Mouse (Mus musculus): Measurements from ENCODE around the gene 1700011L22Rik. TPM values are rescaled to one million over a fixed set of nuclear protein-coding genes. Genes with fewer than 3 reads are reported as not detected.

Gene 1700011L22Rik
- total RNA-seq, 2 experiments from 2014 or later = not detected

- DNase-seq = no peak
Observed at GRCm38 (mm10) chr8:79239320-79239719, 9.1 kb downstream of the 1700011L22Rik start.

GRCm38 (mm10) chr8:79229266-79229888 is 19.0 kb downstream of the 1700011L22Rik start:
- DNase-seq = no peak

GRCm38 (mm10) chr8:79227916-79228315 is 20.5 kb downstream of the 1700011L22Rik start:
- no peak for DNase-seq

- DNase-seq = no peak
Observed at GRCm38 (mm10) chr8:79227194-79227593, 21.2 kb downstream of the 1700011L22Rik start.

GRCm38 (mm10) chr8:79226046-79226445 is 22.3 kb downstream of the 1700011L22Rik start:
- DNase-seq = no peak

- no peak for DNase-seq
Observed at GRCm38 (mm10) chr8:79225586-79225985, 22.8 kb downstream of the 1700011L22Rik start.

GRCm38 (mm10) chr8:79224363-79224762 is 24.0 kb downstream of the 1700011L22Rik start:
- no peak for DNase-seq

GRCm38 (mm10) chr8:79222752-79223141 is 25.6 kb downstream of the 1700011L22Rik start:
- DNase-seq = no peak

GRCm38 (mm10) chr8:79222106-79222751 is 26.1 kb downstream of the 1700011L22Rik start:
- no peak for DNase-seq

GRCm38 (mm10) chr8:79211630-79212029 is 36.7 kb downstream of the 1700011L22Rik start:
- DNase-seq = no peak

- DNase-seq = peak; percentile 59
Observed at GRCm38 (mm10) chr8:79209641-79210358, 38.6 kb downstream of the 1700011L22Rik start.

GRCm38 (mm10) chr8:79208691-79209640 is 39.4 kb downstream of the 1700011L22Rik start:
- peak; percentile 18 for DNase-seq

- DNase-seq = no peak
Observed at GRCm38 (mm10) chr8:79208181-79208580, 40.2 kb downstream of the 1700011L22Rik start.

- peak; percentile 33 for DNase-seq
Observed at GRCm38 (mm10) chr8:79206895-79207294, 41.5 kb downstream of the 1700011L22Rik start.

GRCm38 (mm10) chr8:79201446-79202147 is 46.8 kb downstream of the 1700011L22Rik start:
- DNase-seq = no peak

- DNase-seq = no peak
Observed at GRCm38 (mm10) chr8:79198675-79199074, 49.7 kb downstream of the 1700011L22Rik start.

- no peak for DNase-seq
Observed at GRCm38 (mm10) chr8:79196481-79196880, 51.9 kb downstream of the 1700011L22Rik start.

GRCm38 (mm10) chr8:79190071-79190470 is 58.3 kb downstream of the 1700011L22Rik start:
- no peak for DNase-seq

GRCm38 (mm10) chr8:79185488-79185887 is 62.9 kb downstream of the 1700011L22Rik start:
- no peak for DNase-seq

- no peak for DNase-seq
Observed at GRCm38 (mm10) chr8:79179678-79180077, 68.7 kb downstream of the 1700011L22Rik start.

GRCm38 (mm10) chr8:79175991-79176390 is 72.4 kb downstream of the 1700011L22Rik start:
- no peak for DNase-seq

All from gastrocnemius, postnatal 10 days (tissue).